Mouse (Mus musculus): ENCODE measurements around the gene Dagla.

- TF ChIP-seq POLR2A (IDR thresholded peaks at IDR 0.05; ENCODE audit: extremely low read depth, insufficient read depth, low read length) (no peak), CTCF (IDR thresholded peaks at IDR 0.05; ENCODE audit: low read depth, low read length) (no peak)
These were observed 7.4 kb upstream of the Dagla start for GRCm38 (mm10) chr19:10312072-10312471.

Data from liver, adult 2 months (tissue).